Mouse (Mus musculus): ENCODE results near the gene Gm17387.

DNA sequence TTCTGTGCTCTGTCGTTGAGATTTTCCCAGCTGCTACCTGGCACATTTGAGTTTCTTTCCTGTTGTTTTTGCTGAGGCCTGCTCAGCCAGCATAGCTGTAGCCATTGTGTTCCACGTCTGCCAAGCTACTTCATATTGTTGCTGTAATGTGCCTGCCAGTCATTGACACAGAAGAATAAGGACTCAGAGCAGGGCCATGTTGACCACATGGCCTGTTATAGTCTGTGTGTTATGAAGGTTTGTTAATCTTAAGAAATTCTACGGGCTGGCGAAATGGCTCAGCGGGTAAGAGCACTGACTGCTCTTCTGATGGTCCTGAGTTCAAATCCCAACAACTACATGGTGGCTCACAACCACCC is 2.2 kb upstream of the Gm17387 start:
- TF ChIP-seq SIN3A (IDR thresholded peaks at IDR 0.05; ENCODE audit: low read length) (no peak), MEF2A (IDR thresholded peaks at IDR 0.05; ENCODE audit: extremely low read depth, insufficient replicate concordance, low read depth, low read length, poor library complexity, severe bottlenecking) (no peak), CTCF (IDR thresholded peaks at IDR 0.05 in 2 of 3, conservative IDR thresholded peaks at IDR 0.05 in 1 of 3; ENCODE audit: control insufficient read depth in 1 of 3, insufficient read depth in 1 of 3, low read depth in 2 of 3, low read length in 3 of 3, poor library complexity in 1 of 3, severe bottlenecking in 1 of 3) (no peak), RAD21 (IDR thresholded peaks at IDR 0.05; ENCODE audit: low read depth, low read length) (no peak), POLR2A (IDR thresholded peaks at IDR 0.05; ENCODE audit: control insufficient read depth in 1 of 2, insufficient read depth in 1 of 2, low read depth in 1 of 2, low read length in 2 of 2, poor library complexity in 1 of 2) (no peak), CHD2 (IDR thresholded peaks at IDR 0.05; ENCODE audit: low read length) (no peak), USF1 (IDR thresholded peaks at IDR 0.05; ENCODE audit: low read depth, low read length) (no peak), MAX (IDR thresholded peaks at IDR 0.05; ENCODE audit: low read length) (no peak), E2F4 (IDR thresholded peaks at IDR 0.05; ENCODE audit: borderline replicate concordance, low read depth, low read length) (no peak), MAZ (IDR thresholded peaks at IDR 0.05; ENCODE audit: low read depth, low read length) (no peak), POLR2AphosphoS5 (IDR thresholded peaks at IDR 0.05; ENCODE audit: borderline replicate concordance, low read depth, low read length) (no peak), ETS1 (IDR thresholded peaks at IDR 0.05; ENCODE audit: low read depth, low read length) (no peak), MAFK (IDR thresholded peaks at IDR 0.05; ENCODE audit: borderline replicate concordance, low read depth, low read length) (no peak)
